Mouse (Mus musculus) mouse trophoblast stem cell (cell line): ENCODE data around the gene Arhgef3.

Experiments used
- in situ Hi-C, 2 experiments: fragments of 300-500 bp; cut with MseI, MboI; formaldehyde crosslinking; loops; 2 replicates in 1 of 2; 3 replicates in 1 of 2; pipeline ENCODE4 v1.15.1; 2025

Gene Arhgef3

DNA sequence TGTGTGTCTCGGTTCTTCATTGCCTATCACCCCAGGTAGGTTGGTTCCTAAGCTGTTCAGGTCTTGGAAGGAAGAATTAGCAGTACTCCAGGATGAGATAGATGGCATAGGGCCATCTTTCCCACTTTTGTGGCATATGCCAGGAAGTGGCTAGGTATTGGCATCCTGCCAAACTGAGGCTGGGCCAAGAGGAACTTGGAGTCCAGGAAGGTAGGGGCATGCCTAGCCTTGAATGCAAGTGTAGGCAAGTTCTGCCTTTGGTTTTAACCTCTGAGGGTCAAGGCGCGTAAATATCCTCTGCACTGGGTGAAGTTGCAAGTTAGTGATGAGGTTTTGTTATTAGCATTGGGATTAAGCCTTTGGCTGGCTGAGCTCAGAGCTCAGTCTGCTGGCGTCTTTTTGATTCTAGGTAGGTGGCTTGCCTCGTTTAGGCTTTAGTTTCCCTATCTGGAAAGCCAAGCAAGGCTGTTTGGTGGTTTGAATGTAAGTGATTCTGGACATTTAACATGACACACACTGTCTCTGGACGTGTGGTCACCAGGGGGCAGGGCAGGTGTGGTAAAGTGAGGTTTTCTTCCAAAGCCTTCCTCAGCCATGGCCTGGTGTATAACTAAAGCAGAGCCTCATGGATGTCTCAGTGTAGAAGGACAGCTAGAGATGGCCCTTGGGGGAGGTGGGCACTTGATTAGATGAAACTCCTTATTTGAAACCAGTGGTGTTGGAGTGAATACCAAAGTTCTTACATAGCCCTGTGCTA, 5.8 kb upstream of the Arhgef3 start:
- in situ Hi-C loops, result loop anchor here in 1 of 2 experiments (10.0 kb wide), 1 partner anchor 316 kb away; the partner anchor contains the start of gene Fam208a

DNA sequence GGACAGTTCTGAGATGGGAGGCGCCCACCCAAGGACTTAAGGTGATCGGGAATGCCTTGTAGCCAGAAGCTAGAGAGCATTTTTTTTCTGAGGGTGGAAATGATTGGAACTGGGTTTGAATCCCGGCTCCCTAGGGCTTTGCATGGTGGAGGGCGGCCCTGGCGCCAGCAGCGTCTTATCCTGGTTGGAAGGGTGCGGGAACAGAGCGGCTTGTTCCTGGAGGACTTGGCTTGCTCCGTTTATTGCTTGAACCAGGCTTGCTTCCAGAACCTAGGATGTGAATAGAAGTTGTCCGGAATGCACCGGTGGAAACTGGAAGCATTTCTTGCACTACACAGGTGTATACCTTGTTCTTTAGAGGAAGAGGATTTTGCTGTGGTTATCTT, 569 bp downstream of the Arhgef3 start:
- in situ Hi-C loops, result loop anchor here in 1 of 2 experiments (5.0 kb wide), 1 partner anchor 57 kb away; no protein-coding TSS in a partner anchor

DNA sequence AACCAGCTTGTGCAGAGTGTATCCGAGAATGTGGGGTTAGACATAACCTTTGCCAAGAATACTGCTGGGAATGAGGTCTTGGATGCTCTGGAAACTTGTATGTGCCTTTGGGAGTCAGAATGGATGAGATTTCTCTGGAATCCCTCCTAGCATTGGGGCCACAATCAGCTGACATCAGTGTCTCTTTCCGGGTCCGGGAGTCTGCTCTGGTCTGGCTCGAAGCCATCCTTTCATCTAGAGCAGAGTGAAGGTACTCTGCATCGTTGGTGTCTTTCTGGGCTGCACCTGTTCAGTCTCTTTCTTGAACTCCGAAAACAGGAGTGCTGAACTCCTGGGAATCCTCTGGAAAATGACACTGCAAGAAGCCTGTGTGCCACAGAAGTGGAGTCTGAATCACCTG, 1.3 kb downstream of the Arhgef3 start:
- in situ Hi-C loops, result loop anchor here in 1 of 2 experiments (5.0 kb wide), 1 partner anchor 56 kb away; no protein-coding TSS in a partner anchor

DNA sequence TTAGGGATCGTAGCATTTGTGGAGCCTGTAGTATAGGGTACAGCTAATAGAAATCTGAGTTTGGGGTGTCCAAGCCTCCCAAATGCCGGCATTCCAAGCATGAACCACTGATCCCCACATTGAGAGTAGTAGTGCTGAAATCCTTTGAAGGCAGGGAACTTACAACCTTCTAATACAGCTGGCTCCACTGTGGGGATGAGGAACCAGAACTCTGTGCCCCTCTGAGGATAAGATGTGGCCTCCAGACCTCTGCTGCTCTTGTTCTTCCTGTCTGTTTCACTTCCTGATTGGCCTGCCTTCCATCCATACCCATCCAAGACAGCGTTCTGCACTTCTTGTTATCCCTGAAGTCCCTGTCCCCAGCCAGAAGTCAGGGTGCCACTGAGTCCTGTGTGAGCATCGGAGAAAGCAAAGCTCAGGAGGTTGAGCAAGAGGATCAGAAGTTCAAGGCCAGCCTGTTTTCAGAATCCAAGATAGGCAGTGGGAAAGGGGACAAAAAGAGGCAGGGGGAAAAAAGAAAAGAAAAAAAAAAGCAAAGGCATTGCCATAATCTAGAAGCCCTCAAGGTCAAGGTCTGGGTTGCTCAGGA, 2.0 kb downstream of the Arhgef3 start:
- in situ Hi-C loops, result loop anchor here in 1 of 2 experiments (5.0 kb wide), 1 partner anchor 56 kb away; no protein-coding TSS in a partner anchor

DNA sequence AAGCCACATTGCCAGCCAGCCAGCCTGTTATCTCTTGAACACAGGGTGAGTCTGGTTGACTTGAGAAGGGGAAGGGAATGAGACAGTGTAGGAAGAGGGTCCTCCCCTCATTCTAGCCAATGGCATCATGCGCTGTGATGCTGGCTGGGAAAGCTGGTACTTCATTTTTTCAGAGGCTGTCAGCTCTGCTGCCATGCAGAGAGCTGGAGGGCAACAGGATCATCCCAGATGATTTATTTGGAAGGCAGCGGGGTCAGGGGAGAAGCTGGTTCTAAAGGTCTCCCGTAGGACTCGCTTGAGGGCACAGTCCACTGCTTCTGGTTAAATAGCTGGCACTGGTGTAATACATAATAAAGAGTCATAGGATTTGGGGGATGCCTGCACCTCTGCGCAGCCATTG, 3.8 kb downstream of the Arhgef3 start:
- in situ Hi-C loops, result loop anchor here in 1 of 2 experiments (5.0 kb wide), 1 partner anchor 54 kb away; no protein-coding TSS in a partner anchor

DNA sequence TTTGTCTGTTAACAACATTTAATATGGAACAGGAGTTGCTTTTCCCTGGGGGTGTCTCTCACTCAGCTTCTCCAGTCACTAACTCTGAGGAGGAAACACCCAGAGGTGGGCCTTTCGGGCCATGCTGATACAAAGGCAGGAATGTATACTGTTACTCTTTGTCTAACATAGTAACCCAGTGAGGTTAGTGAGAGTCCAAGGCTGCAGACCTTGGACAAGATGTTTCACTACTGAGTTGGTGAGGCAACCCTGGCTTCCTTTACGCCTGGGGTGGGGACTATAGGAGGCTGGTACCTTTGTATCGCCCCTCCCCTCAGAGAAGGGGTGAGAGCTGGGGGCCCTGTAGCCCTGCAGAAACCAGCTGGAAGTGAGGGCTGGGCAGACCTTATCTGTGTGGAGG, 7.9 kb downstream of the Arhgef3 start:
- in situ Hi-C loops, result no loop called here

DNA sequence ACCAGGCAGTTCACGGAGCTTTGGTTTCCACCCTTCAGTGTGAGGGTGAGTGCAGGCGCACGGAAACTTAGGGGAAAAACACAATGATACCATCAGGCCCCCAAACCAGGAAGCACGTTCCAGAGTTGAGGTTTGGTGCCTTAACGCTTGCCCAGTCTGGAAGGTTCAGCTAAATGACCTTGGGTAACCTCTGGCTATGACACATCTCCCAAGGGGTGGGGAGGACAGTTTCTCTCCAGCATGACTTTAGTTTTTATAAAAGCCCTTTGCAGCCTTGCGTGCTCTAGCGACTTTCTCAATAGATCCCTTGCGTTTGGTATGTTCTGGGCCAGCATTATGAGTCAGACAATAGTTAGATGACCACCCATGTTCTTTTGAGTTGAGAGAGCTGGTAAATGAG, 8.8 kb downstream of the Arhgef3 start:
- in situ Hi-C loops, result no loop called here

DNA sequence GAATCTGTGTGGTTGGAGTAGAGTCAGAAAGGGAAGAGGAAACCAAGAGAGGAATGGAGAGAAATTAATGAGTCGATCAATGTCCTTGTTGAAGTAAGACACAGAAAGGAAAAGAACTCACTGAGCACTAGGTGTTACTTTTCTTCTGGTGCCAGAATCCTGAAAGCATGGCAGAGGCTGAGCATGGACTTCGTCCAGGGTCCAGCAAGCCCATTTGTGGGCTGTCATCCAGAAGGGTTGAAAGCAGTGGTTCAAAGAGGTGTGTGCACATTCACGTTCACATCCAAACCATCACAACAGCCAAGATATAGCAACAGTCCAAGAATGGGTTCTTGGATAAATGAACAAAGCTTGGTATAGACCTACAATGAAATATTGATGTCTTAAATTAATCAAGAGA, 15.3 kb downstream of the Arhgef3 start:
- in situ Hi-C loops, result no loop called here

DNA sequence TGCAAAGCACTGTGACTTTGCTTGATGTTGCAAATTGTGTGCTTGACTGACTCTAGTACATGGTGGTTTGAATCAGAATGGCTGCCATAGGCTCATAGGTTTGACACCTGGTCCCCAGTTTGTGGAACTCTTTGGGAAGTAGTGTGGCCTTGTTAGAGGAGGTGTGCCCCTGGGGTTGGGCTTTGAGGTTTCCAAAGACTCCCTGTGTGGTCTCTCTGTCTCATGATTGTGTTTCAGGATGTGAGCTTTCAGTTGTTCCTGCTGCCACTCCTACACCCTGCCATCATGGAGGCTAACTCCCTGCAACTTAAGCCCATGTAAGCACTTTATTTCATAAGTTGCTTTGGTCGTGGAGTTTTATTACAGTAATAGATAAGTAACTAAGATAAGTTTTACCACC, 16.0 kb downstream of the Arhgef3 start:
- in situ Hi-C loops, result no loop called here

DNA sequence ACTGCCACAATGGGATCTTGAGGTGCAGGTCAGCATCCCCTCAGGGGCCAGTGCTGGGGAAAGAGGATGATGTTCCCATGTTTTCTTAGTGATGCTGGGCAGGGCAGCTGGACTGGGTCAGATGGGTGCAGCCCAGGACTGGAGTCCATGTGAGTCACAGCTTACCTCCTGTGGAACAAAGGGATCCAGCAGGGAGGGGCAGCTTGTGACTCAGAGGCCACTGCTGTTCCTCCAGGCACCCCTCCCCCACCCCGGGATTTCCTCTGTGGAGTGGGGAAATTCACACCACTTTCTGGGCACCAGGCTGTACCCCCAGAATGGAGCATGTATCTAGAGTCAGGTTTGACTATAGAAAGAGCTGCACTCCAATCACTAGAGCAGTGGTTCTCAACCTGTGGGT, 16.8 kb downstream of the Arhgef3 start:
- in situ Hi-C loops, result no loop called here

DNA sequence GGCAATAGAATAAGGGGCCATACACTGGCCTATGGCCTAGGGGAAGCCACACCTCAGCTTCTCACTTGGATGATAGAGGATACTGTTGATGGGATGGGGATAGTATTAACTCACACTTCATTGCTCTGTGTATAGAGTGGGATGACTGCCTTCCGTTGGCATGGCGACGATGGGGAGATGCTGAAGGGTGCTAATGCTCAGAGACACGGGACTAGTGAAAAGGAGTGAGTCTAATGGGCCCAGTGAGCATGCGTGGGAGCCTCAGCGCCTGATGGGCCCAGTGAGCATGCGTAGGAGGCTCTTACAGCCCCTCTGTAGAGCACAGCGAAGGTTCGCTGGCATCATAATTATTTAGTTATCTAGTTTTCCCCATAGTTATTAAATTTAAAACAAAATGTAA, 24.2 kb downstream of the Arhgef3 start:
- in situ Hi-C loops, result no loop called here

DNA sequence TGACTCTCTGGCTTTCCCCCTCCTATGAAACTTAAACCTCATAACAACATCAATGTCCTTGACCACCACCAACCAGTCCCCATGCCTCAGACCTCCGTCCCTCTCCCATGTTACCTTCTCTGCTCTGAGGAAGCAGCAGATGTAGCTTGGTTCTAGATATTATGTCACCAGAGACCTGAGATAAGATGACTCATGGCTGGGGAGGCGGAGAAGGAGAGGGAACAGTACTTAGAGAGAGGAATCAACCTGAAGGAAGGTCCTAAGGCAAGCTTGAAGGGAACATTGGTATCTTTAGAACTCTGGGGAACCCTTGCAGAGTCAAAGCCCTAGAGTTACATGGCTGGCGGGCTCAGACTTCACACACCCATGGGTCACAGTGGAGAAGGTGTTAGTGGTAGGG, 25.3 kb downstream of the Arhgef3 start:
- in situ Hi-C loops, result no loop called here

DNA sequence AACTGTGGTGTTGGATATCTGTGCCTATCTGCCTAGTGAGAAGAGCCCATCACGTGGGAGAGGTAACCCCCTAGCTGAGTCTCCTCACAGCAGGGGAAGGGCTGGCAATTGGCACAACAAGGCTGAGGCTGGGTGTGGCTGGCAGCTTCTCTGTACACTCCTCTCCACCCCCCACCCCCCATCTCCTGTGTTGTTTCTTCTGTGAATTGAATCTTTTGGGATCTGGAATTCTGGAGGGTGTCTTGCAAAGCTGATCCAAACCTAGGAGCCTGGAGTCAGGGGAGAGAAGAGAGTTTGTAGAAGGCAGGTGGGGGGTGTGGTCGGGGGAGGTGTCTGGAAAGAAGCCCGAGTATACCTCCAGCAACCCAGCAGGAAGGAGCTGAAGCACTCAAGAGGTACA, 26.8 kb downstream of the Arhgef3 start:
- in situ Hi-C loops, result no loop called here

DNA sequence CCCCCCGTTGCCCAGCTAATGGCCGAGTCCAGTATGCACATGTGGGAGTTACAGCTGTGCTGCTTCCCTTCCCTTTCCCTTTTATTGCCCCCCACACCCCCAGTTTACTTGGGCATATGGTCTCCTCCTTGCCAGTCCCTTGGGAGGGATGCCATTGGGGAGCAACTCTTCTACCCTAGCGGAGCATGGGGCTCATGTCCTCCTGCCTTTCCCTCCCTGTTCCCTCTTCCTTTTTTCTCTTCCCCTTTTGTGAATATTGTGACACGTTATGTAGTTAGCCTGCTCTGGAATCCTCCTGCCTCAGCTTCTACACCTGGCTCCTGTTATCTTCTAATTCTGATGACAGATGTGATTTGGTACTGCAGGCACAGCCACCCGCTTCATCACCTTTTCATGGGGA, 28.0 kb downstream of the Arhgef3 start:
- in situ Hi-C loops, result no loop called here

DNA sequence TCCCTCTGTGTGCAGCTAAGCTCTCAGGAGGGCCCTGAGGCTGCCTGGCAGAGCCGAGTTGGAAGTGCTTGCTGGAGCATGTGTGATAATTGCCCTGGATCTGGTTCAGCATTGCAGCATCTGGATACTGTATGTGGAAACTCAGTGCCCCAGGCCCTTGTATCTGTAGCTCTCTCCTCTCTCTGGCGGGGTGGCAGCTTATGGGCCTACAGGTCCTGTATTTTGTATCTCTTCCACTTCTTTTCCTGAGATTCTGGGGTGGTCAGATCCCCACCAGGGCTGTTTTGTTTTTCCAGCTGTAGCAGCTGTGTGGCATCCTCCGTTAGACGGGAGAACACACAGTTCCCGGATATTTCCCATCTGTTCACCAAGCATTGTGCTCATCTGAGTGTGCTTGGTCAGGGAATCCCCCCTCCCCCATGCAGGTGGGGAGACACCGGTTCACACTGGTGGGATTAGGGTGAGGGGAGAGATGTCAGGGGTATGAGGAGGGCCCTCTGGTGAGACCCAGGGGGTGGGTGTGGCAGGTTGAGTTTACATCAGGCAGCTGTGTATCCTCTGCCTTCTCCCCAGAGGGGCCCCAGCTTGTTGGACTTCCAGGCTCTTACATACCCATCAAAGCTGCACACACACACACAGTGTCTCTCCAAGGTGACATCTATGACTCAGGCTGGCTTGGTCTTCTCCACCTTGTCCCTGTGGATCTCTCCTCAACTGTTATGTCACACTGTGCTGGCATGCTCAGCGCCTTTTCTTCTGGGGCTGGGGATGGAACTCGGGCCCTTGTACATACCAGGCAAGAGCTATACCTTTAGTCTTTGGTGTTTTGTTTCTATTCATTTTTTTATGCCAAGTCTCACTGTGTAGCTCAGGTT, 30.7 kb downstream of the Arhgef3 start:
- in situ Hi-C loops, result no loop called here

DNA sequence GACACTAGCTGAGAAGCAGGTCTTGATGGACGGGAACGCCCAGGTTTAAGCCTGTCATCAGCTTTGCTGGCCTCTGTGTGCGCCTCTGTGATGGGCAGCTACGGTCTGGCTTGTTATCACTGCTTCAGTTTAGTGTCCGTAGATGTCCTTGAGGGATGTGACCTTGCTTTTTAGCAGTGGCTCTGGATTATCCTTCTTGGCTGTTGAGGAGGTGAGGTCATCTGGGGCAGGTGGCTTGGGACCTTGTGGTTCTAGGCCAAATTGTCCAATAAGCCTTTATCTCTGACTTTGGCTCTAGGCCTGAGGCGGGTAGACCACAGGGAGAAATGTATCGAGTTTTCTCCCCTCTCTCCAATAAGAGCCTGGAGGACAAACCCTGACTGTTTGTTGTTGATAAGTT, 33.0 kb downstream of the Arhgef3 start:
- in situ Hi-C loops, result no loop called here

DNA sequence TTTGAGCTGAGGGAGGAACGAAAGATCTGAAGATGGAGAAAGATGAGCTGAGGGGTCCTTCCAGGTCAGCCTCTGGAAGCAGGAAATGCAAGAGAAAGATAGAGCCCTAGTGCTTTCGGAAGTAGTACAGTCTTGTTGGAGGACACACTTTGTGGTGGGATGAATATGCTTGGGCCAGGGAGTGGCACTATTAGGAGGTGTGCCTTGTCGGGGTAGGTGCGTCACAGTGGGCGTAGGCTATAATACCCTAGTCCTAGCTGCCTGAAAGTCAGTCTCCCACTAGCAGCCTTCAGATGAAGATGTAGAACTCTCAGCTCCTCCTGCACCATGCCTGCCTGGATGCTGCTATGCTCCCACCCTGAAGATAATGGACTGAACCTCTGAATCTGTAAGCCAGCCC, 34.7 kb downstream of the Arhgef3 start:
- in situ Hi-C loops, result no loop called here

DNA sequence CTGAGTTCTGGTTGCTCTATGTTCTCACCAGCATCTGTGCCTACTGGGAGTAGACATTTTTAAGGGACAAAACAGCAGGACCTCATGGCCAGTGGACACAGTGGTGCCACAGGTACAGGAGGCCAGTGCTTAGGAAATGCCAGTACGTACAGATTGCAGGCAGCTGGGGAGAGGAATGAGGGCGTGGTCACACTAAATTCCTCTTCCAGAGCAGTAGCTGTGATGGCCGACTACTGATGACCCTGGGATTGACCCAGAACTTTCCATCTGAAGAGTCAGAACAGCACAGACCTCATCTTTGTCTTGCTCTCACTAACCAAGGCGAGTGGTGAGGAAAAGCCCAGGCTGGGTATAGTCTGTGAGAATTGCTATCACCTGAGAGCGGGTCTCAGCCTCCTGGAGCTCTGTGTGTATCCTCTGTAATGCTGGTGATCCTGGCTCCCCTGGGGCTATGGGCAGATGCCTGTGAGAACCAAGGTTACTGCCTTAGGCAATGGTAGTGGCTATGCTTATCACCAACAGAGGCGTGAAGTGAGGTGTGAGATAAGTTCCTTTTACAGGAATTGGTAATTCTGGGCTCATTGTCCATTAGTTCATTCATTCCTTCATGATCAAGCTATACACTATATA, 35.4 kb downstream of the Arhgef3 start:
- in situ Hi-C loops, result no loop called here

DNA sequence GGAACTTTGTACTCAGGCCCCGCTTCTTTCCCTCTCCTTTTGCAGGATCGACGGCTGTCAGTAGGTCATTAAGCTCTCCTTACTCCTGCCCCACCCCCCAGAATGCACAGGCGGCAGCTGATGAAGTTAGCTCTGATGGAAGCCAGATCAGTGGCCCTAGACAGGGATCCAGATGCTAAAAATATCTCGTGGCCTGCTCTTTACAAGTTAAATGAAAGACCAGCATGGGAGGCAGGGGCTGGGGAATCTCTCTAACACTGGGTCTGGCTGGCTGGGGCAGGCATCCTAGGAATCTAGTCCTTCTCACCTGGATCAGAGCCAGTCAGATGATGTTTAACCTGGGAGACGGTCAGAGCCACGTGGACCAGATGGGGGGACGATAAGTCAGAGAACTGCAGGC, 36.7 kb downstream of the Arhgef3 start:
- in situ Hi-C loops, result no loop called here

DNA sequence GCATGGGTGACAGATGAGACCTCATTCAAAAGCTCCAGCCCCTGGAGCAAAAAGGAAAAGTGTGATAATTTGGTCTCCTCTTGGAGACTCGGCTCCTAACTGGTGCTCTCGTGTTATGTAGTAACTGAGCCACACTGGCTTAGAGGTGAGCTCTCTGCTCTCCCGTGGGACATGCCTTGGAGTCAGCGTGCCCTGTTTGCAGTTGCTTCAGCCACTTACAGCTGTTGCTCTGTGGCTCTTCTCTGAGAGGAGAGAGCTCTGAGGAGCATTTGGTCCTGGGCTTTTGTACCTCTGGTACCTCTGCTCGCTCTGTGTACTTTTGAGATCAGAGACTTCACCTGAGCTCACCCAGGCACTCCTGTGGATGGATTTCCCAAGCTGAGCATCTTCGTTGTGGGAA, 40.4 kb downstream of the Arhgef3 start:
- in situ Hi-C loops, result no loop called here

DNA sequence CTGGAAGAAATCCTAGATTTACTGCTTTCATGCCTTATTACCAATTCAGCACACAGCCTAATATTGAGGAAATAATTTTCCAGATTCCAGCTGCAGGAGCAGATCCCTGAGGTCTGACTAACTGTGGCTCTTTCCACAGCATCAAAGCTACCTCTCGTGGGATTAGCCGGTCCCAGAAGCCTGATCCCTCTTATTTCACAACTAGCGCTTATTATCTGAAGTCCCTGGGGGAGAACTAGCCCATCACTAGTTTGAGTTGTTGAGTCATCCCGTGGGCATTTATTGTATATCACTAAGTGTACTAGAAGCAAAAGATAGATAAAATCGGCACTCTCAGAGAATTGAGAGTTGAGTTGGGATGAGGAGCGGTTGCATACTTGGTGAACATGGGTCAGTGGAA, 41.3 kb downstream of the Arhgef3 start:
- in situ Hi-C loops, result no loop called here

DNA sequence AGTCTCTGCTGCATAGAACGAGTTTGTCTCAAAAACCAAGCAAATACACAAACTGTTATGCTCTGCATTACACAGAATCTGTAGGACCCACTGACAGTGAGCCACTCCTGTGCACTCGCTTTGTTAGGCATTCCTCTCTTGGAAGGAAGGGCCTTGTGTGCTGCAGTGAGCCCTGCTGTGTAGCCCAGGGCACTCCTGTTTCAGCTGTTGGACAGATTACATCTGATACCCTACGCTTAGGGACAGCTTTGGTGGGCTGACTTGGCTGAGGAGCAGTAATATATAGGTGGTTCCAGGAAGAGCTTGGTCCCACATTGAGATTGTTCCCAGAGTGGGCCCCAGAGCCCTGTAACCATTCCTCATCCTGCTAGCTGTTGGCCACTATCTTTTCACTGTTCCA, 43.4 kb downstream of the Arhgef3 start:
- in situ Hi-C loops, result no loop called here
